Comparison of ENCODE assay signal across 20 mouse cellular contexts in the genomic region with DNA sequence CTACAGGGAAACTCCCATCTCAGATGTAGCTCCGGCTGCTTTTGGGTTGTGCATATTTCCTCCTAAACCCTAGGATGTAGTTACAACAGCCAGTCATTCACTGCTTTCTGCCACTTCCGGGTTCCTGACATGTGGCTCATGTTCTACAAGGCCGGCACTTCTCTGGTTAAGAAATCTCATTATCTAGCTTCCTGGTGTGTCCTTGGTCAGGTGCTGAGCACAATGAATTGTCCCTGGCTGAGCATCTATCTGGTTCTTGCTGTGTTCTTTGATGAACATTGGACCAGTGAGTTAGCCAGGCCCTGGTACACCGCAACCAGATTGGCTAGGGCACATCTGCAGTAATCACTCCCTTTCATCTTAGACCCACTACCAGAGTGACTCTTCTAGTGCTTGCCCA.
"Had no signal": no experiment of that assay in that cellular context is flagged by ENCODE, and none has a peak within 500 bp of the region (broad histone marks: within the 10 kb centered on the region; RNA-seq: fewer than 3 reads in every experiment).

No protein-coding gene starts in this region.

- H3K36me3 ChIP-seq: midbrain, embryonic 10.5 days; midbrain, embryonic 12.5 days; neural tube, embryonic 13.5 days; neural tube, embryonic 15.5 days had no signal

- ATAC-seq: midbrain, embryonic 16.5 days had no signal

- H3K9ac ChIP-seq: lung, embryonic 14.5 days; midbrain, embryonic 12.5 days; neural tube, embryonic 13.5 days; neural tube, embryonic 15.5 days had no signal

- DNase-seq: lung, adult 18-20 months; lung, embryonic 14.5 days; lung, postnatal 10 days; lung, postnatal 36 days; midbrain, embryonic 14.5 days; retina, postnatal 1 day; right cerebral cortex, adult 18-20 months; right cerebral cortex, postnatal 25 days; right cerebral cortex, postnatal 4 days; spleen, adult 18-20 months; thymus, adult 18-20 months; thymus, postnatal 14 days; thymus, postnatal 36 days had no signal

- H3K27ac ChIP-seq: macrophage; midbrain, embryonic 12.5 days; neural tube, embryonic 13.5 days; neural tube, embryonic 15.5 days had no signal

- H3K27me3 ChIP-seq: neural tube, embryonic 15.5 days had no signal

- H3K4me1 ChIP-seq: neural tube, embryonic 15.5 days had no signal

- H3K9me3 ChIP-seq: midbrain, embryonic 10.5 days; midbrain, embryonic 12.5 days; neural tube, embryonic 13.5 days; neural tube, embryonic 15.5 days had no signal

- H3K4me2 ChIP-seq: lung, embryonic 14.5 days; midbrain, embryonic 12.5 days; neural tube, embryonic 13.5 days; neural tube, embryonic 15.5 days had no signal

- H3K4me3 ChIP-seq: midbrain, embryonic 10.5 days; midbrain, embryonic 12.5 days; myocyte; neural tube, embryonic 13.5 days; neural tube, embryonic 15.5 days had no signal
